ENCODE assay signal across 14 mouse cellular contexts in genomic region chr2:70210427-70211332, GRCm38 (mm10).
DNase-seq lines count a peak whose midpoint lies in the region; ATAC-seq lines count a peak whose summit lies in the region.
"Had no signal": no experiment of that assay in that cellular context is flagged by ENCODE, and none has a peak within 500 bp of the region (broad histone marks: within the 10 kb centered on the region; RNA-seq: fewer than 3 reads in every experiment).

No protein-coding gene starts in this region.

- H3K9me3 ChIP-seq in hindbrain, embryonic 16.5 days (ENCODE audit: control insufficient read depth, low read length) = no peaks in the 10 kb centered on the region
- no peaks in the 10 kb centered on the region for H3K9me3 ChIP-seq in hindbrain, embryonic 11.5 days (ENCODE audit: control insufficient read depth, low read length)
- H3K9me3 ChIP-seq in forebrain, embryonic 14.5 days (replicated peaks; ENCODE audit: control insufficient read depth, low read length) = no peaks in the 10 kb centered on the region
- H3K9me3 ChIP-seq: hindbrain, embryonic 15.5 days had no signal

- H3K4me3 ChIP-seq in hindbrain, embryonic 16.5 days (ENCODE audit: low read length) = no peak overlapping the region
- no peak overlapping the region for H3K4me3 ChIP-seq in hindbrain, embryonic 11.5 days (ENCODE audit: low read depth, low read length)
- no peak overlapping the region for H3K4me3 ChIP-seq in forebrain, embryonic 14.5 days (ENCODE audit: low read depth, low read length)
- H3K4me3 ChIP-seq: hindbrain, embryonic 15.5 days had no signal

- no peaks in the 10 kb centered on the region for H3K36me3 ChIP-seq in hindbrain, embryonic 16.5 days (ENCODE audit: control insufficient read depth, insufficient read depth, low read length)
- H3K36me3 ChIP-seq in hindbrain, embryonic 11.5 days (ENCODE audit: control insufficient read depth, insufficient read depth, low read length) = no peaks in the 10 kb centered on the region
- H3K36me3 ChIP-seq in forebrain, embryonic 14.5 days (ENCODE audit: control insufficient read depth, insufficient read depth, low read length) = no peaks in the 10 kb centered on the region
- H3K36me3 ChIP-seq: hindbrain, embryonic 15.5 days had no signal

- ATAC-seq in hindbrain, embryonic 16.5 days = peak; percentile 20; the same call in 1 of the 2 replicates
- ATAC-seq in hindbrain, embryonic 11.5 days (ENCODE audit: low FRiP score) = no peak
- peak; percentile 50 for ATAC-seq in forebrain, embryonic 14.5 days
- ATAC-seq in megakaryocyte-erythroid progenitor cell, adult 5-6 weeks (replicated peaks; ENCODE audit: low FRiP score, low TSS enrichment, poor library complexity, severe bottlenecking) = no peak

- no peak for DNase-seq in hindbrain, embryonic 11.5 days (ENCODE audit: low spot score)
- DNase-seq in forebrain, embryonic 14.5 days (ENCODE audit: low spot score) = peak; percentile 57
- DNase-seq in left cerebral cortex, adult 8-10 months (ENCODE audit: low spot score in 2 of 2) = peak; percentile 34 to 71
- peak; percentile 48 to 63 for DNase-seq in right cerebral cortex, adult 2 months (ENCODE audit: low spot score in 2 of 2)
- DNase-seq in gastrocnemius, postnatal 14 days = no peak
- DNase-seq in heart, postnatal 14 days = no peak
- DNase-seq: adrenal gland, postnatal 14 days; cerebellum, adult 8-10 months; heart, adult 18-20 months; kidney, postnatal 10 days had no signal

- 79% methylated on average over 22 of the region's 22 CpGs for WGBS in hindbrain, embryonic 16.5 days
- 86% methylated on average over 22 of the region's 22 CpGs for WGBS in hindbrain, embryonic 11.5 days
- 85% methylated on average over 22 of the region's 22 CpGs for WGBS in forebrain, embryonic 14.5 days

- no peaks in the 10 kb centered on the region for H3K27me3 ChIP-seq in hindbrain, embryonic 16.5 days (replicated peaks; ENCODE audit: control insufficient read depth, insufficient read depth, low read length)
- no peaks in the 10 kb centered on the region for H3K27me3 ChIP-seq in hindbrain, embryonic 11.5 days (ENCODE audit: control insufficient read depth, insufficient read depth, low read length)
- no peaks in the 10 kb centered on the region for H3K27me3 ChIP-seq in forebrain, embryonic 14.5 days (replicated peaks; ENCODE audit: control insufficient read depth, insufficient read depth, low read length)
- H3K27me3 ChIP-seq: hindbrain, embryonic 15.5 days had no signal

- intact Hi-C loops in gastrocnemius, postnatal 14 days (cut with DNase I; ENCODE audit: low total_unique reads) = no loop called here
- intact Hi-C loops in heart, postnatal 14 days (cut with DNase I) = no loop called here

- no peak overlapping the region for H3K4me2 ChIP-seq in hindbrain, embryonic 16.5 days (ENCODE audit: low read length)
- H3K4me2 ChIP-seq in hindbrain, embryonic 11.5 days (replicated peaks; ENCODE audit: low read depth, low read length) = no peak overlapping the region
- no peak overlapping the region for H3K4me2 ChIP-seq in forebrain, embryonic 14.5 days (ENCODE audit: low read length)
- H3K4me2 ChIP-seq: hindbrain, embryonic 15.5 days had no signal

- peak overlapping the region; percentile 23; the same call in 1 of the 2 replicates for H3K27ac ChIP-seq in hindbrain, embryonic 16.5 days (ENCODE audit: low read depth, low read length)
- H3K27ac ChIP-seq in hindbrain, embryonic 11.5 days (ENCODE audit: low read depth, low read length) = no peak overlapping the region
- H3K27ac ChIP-seq in forebrain, embryonic 14.5 days (ENCODE audit: low read depth, low read length) = peak overlapping the region; percentile 27; the same call in 1 of the 2 replicates
- H3K27ac ChIP-seq: hindbrain, embryonic 15.5 days; liver, embryonic 14.5 days had no signal

- H3K9ac ChIP-seq in hindbrain, embryonic 16.5 days (ENCODE audit: low read depth, low read length) = no peak overlapping the region
- no peak overlapping the region for H3K9ac ChIP-seq in hindbrain, embryonic 11.5 days (ENCODE audit: low read depth, low read length)
- H3K9ac ChIP-seq in forebrain, embryonic 14.5 days (ENCODE audit: low read length) = no peak overlapping the region
- H3K9ac ChIP-seq: hindbrain, embryonic 15.5 days; liver, embryonic 14.5 days had no signal

- no peaks in the 10 kb centered on the region; the same call in 1 of the 2 replicates for H3K4me1 ChIP-seq in hindbrain, embryonic 16.5 days (ENCODE audit: control insufficient read depth, insufficient read depth, low read depth, low read length)
- no peaks in the 10 kb centered on the region for H3K4me1 ChIP-seq in hindbrain, embryonic 11.5 days (replicated peaks; ENCODE audit: control insufficient read depth, insufficient read depth, low read length)
- no peaks in the 10 kb centered on the region for H3K4me1 ChIP-seq in forebrain, embryonic 14.5 days (ENCODE audit: control insufficient read depth, insufficient read depth, low read length)

Comparison
In these comparisons a context has a peak if more than half of its experiments do, and no peak if none do; other contexts are left out.
1. ATAC-seq: peak in hindbrain, embryonic 16.5 days (single experiment) and forebrain, embryonic 14.5 days (single experiment); none in hindbrain, embryonic 11.5 days (single experiment) and megakaryocyte-erythroid progenitor cell, adult 5-6 weeks (single experiment).
2. DNase-seq: peak in forebrain, embryonic 14.5 days (single experiment), left cerebral cortex, adult 8-10 months (2 of 2) and right cerebral cortex, adult 2 months (2 of 2); none in hindbrain, embryonic 11.5 days (single experiment), gastrocnemius, postnatal 14 days (single experiment) and heart, postnatal 14 days (0 of 2).